Mouse (Mus musculus): ENCODE measurements around the gene Rbp7. TPM values are rescaled to one million over a fixed set of nuclear protein-coding genes. Genes with fewer than 3 reads are reported as not detected.

Gene Rbp7
- not detected in 2 replicates for polyA plus RNA-seq (2016; fragmentation: Nextera tagmentation; extraction: Ambion mirVana)

DNA sequence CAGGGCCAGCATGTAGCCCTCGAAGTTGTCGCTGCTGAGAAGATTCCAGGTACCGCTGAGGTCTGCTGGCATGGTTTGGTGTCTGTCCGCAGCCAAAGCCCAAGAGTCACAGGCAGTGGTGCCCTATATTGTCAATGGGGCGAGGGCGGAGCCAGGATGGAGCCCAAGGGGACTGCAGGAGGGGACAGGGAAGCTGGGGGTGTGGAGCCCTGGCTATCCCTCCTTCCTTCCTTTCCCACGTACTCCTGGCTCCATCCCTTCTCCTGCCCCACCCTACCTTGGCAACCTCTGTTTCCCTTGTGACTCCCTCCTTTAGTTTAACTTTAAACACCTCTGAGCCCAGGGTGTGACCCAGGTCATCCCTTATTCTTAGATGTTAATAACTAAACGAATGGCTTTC, at the start of gene Rbp7:
Gene Rbp7, minus strand, starts transcription at position 100 of the 400 bp plus-strand sequence.
- WGBS = 57% methylated on average over 8 of the region's 8 CpGs
- no peak within 1 kb of the TSS for H3K4me3 ChIP-seq
- H3K36me3 ChIP-seq (replicated peaks) = no peaks in the 10 kb centered on the region
- H3K4me1 ChIP-seq = no peaks in the 10 kb centered on the region
- H3K27me3 ChIP-seq (ENCODE audit: poor library complexity, severe bottlenecking) = no peaks in the 10 kb centered on the region
- DNase-seq (ENCODE audit: extremely low spot score, low spot score) = no peak
- no peak within 1 kb of the TSS for H3K27ac ChIP-seq
- H3K9me3 ChIP-seq = no peaks in the 10 kb centered on the region; the same call in 1 of the 2 replicates

DNA sequence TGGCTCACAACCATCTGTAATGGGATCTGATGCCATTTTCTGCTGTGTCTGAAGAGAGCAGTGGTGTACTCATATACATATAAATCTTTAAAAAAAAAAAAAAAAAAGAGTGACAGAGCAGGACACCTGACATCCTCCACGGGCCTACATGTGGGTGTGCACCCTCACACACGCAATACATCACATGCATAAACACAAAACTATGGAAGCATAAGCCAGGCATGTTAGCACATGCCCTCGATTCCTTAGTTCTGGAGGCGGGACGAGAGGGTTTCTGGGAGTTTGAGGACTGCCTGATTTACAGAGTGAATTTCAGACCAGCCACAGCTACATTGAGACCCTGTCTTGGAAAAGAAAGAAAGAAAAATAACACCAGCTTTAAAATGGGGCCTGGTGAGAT, 49.6 kb upstream of the Rbp7 start:
- peaks cover 37% of the 10 kb centered on the region for H3K36me3 ChIP-seq (replicated peaks)
- no peak for DNase-seq (ENCODE audit: extremely low spot score, low spot score)
- H3K4me1 ChIP-seq = peaks cover 22% of the 10 kb centered on the region
- H3K4me3 ChIP-seq = peak overlapping the region; percentile 6; the same call in 1 of the 2 replicates
- H3K9me3 ChIP-seq = no peaks in the 10 kb centered on the region
- 78% methylated on average over 5 of the region's 5 CpGs for WGBS
- H3K27me3 ChIP-seq (ENCODE audit: poor library complexity, severe bottlenecking) = 0 out of 2 replicates have a peak, but pooled peaks cover 7% of the 10 kb centered on the region
- peak overlapping the region; percentile 81 for H3K27ac ChIP-seq

- Histone ChIP-seq H3K4me1 (peaks cover 42% of the 10 kb centered on the region), H3K4me3 (no peak overlapping the region), H3K27ac (no peak overlapping the region), H3K27me3 (ENCODE audit: poor library complexity, severe bottlenecking) (no peaks in the 10 kb centered on the region), H3K36me3 (replicated peaks) (peaks cover 79% of the 10 kb centered on the region), H3K9me3 (no peaks in the 10 kb centered on the region)
- no peak for DNase-seq (ENCODE audit: extremely low spot score, low spot score)
- WGBS = 91% methylated on average over 5 of the region's 5 CpGs
Measured at GRCm38 (mm10) chr4:149499790-149500189, 45.0 kb upstream of the Rbp7 start.

DNA sequence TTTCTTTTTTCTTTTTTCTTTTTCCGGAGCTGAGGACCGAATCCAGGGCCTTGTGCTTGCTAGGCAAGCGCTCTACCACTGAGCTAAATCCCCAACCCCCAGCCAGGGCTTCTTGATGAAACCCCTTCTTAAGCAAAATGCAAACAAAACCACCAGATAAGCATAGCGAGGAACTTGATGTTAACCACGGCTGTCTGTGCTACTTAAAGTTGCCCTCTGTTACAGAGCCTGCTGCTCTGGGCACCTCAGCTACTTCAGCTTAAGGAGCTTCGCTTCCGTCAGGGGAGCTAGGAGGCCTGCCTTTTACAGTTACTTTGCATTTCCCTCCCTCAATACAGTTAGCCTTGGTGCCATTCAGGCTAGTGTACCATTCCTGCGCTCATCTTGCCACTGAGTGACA, 44.1 kb upstream of the Rbp7 start:
- 75% methylated on average over 8 of the region's 8 CpGs for WGBS
- H3K4me1 ChIP-seq = peaks cover 33% of the 10 kb centered on the region
- no peak for DNase-seq (ENCODE audit: extremely low spot score, low spot score)
- H3K27me3 ChIP-seq (ENCODE audit: poor library complexity, severe bottlenecking) = no peaks in the 10 kb centered on the region
- H3K9me3 ChIP-seq = no peaks in the 10 kb centered on the region
- peaks cover 88% of the 10 kb centered on the region for H3K36me3 ChIP-seq (replicated peaks)
- no peak overlapping the region for H3K27ac ChIP-seq
- no peak overlapping the region for H3K4me3 ChIP-seq

DNA sequence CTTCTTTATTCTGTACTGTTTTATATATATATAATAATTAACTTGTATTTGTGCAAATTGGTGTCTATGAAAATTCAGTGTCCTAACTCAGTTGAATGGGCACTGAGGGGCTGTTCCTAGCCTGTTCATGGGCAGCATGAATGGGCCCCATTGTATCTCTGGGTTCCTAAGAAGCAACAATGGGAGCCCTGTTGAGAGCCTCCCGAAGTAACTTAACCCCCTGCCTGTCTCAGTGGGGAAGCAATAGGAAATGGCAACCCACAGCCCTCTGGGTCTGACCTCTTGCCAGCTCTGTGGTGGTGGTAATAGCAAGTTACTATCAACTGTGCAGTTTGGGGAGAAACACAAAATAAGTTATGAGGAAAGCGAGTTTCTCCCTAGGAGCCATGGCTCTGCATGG, 41.8 kb upstream of the Rbp7 start:
- Histone ChIP-seq H3K27me3 (ENCODE audit: poor library complexity, severe bottlenecking) (no peaks in the 10 kb centered on the region), H3K4me1 (peaks cover 35% of the 10 kb centered on the region), H3K36me3 (replicated peaks) (peaks cover 96% of the 10 kb centered on the region), H3K4me3 (no peak overlapping the region), H3K27ac (peak overlapping the region; percentile 81), H3K9me3 (no peaks in the 10 kb centered on the region)
- DNase-seq (ENCODE audit: extremely low spot score, low spot score) = peak; percentile 45
- WGBS = 13% methylated on average over 2 of the region's 2 CpGs

- H3K36me3 ChIP-seq (replicated peaks) = peaks cover 93% of the 10 kb centered on the region
- H3K9me3 ChIP-seq = no peaks in the 10 kb centered on the region
- DNase-seq (ENCODE audit: extremely low spot score, low spot score) = no peak
- no peaks in the 10 kb centered on the region for H3K27me3 ChIP-seq (ENCODE audit: poor library complexity, severe bottlenecking)
- peaks cover 24% of the 10 kb centered on the region for H3K4me1 ChIP-seq
- H3K4me3 ChIP-seq = no peak overlapping the region
- 98% methylated on average over 3 of the region's 3 CpGs for WGBS
- H3K27ac ChIP-seq = no peak overlapping the region
Measured at GRCm38 (mm10) chr4:149491151-149491550, 36.4 kb upstream of the Rbp7 start.

DNA sequence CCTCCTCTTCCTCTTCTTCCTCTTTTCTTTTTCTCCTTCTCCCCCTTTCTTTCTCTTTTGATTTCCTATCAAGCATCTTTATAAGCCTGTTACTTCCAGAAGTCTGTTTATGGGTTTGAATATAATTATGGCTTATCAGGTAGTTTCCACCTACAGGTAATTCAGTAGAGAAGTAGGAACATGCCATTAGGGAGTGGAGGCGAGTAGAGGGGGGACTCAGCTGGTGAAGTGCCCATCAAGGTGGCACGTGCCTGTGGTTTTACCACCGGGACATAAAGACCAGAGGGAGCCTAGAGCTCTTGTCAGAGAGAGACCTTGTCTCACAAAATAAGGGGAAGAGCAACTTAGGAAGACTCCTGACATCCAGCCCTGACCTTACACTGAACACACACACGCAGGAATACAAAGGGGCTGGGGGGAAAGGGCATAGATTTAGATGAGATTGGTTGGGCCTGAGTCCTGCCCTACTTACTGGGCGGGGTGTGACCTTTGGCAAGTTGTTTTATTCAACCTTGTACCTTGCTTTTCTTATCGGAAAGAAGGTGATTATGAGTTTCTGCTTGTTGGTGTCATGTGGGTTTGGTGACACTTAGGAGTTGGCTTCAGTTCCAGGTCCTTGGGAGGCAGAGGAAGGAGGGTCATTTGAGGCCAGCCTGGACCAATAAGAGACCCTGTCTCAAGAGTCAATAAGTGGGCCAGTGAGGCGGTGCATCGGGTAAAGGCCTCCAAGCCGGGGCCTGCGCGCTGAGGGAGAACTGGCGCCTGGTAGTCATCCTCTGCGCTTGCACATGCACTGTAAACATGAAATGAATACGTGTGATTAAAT, 34.9 kb upstream of the Rbp7 start:
- H3K4me3 ChIP-seq = no peak overlapping the region
- H3K27me3 ChIP-seq (ENCODE audit: poor library complexity, severe bottlenecking) = no peaks in the 10 kb centered on the region
- H3K27ac ChIP-seq = no peak overlapping the region
- H3K36me3 ChIP-seq (replicated peaks) = peaks cover 80% of the 10 kb centered on the region
- DNase-seq (ENCODE audit: extremely low spot score, low spot score) = no peak
- H3K4me1 ChIP-seq = peaks cover 23% of the 10 kb centered on the region
- 95% methylated on average over 14 of the region's 14 CpGs for WGBS
- no peaks in the 10 kb centered on the region for H3K9me3 ChIP-seq

DNA sequence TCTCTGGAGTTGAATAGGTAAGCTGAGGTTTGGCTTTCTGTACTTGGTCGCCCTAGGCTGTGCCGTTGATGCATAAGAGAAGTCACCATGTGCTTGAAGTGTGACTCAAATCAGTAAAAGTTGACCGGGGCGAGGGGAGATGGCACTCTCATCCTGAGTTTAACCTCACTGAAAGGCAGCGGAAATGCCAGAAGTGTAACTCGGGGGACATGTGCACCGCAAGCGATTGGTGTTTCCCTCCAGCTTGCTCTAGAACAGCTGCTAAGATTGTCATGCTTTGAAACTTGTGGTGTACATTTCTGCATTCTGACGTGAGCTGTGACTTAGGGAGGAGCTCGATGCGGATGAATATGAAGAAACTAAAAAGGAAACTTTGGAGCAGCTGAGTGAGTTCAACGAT, 33.0 kb upstream of the Rbp7 start:
- H3K4me1 ChIP-seq = peaks cover 26% of the 10 kb centered on the region
- H3K9me3 ChIP-seq = no peaks in the 10 kb centered on the region
- H3K4me3 ChIP-seq = no peak overlapping the region
- no peak overlapping the region for H3K27ac ChIP-seq
- H3K27me3 ChIP-seq (ENCODE audit: poor library complexity, severe bottlenecking) = no peaks in the 10 kb centered on the region
- 93% methylated on average over 12 of the region's 12 CpGs for WGBS
- DNase-seq (ENCODE audit: extremely low spot score, low spot score) = no peak
- H3K36me3 ChIP-seq (replicated peaks) = peaks cover 61% of the 10 kb centered on the region

DNA sequence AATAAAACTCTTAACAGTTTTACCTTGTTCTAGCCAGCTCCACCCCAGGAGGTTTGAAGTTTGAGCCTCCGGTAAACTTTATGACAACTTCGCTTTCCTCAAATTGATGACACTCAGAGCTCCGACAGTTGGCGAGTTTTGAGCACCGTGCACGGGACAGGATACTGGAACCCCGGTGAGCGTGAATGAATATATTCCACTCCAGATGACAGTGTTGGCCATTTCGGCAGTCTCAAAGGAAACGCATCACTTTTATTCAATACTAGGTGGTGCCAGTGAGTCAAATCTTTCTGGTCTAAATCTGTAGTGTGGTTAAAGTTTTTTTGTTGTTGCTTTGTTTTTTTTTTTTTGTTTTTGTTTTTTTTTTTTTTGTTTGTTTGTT, 31.0 kb upstream of the Rbp7 start:
- Histone ChIP-seq H3K36me3 (replicated peaks) (peaks cover 42% of the 10 kb centered on the region), H3K27ac (peak overlapping the region; percentile 91), H3K4me3 (peak overlapping the region; percentile 84), H3K4me1 (peaks cover 26% of the 10 kb centered on the region), H3K27me3 (ENCODE audit: poor library complexity, severe bottlenecking) (no peaks in the 10 kb centered on the region), H3K9me3 (no peaks in the 10 kb centered on the region)
- peak; percentile 27 for DNase-seq (ENCODE audit: extremely low spot score, low spot score)
- WGBS = 2% methylated on average over 10 of the region's 10 CpGs

GRCm38 (mm10) chr4:149485053-149485824, 30.5 kb upstream of the Rbp7 start, which contains the start of the genes Nmnat1 and Lzic:
Nmnat1 (minus strand) TSS chr4:149485202.
Lzic (plus strand) TSS chr4:149485229.
- Histone ChIP-seq H3K27ac (peak within 1 kb of the TSS; percentile 91), H3K9me3 (no peaks in the 10 kb centered on the region), H3K4me1 (peaks cover 26% of the 10 kb centered on the region), H3K36me3 (replicated peaks) (peaks cover 37% of the 10 kb centered on the region), H3K27me3 (ENCODE audit: poor library complexity, severe bottlenecking) (no peaks in the 10 kb centered on the region), H3K4me3 (peak within 1 kb of the TSS; percentile 84)
- DNase-seq (ENCODE audit: extremely low spot score, low spot score) = peak; percentile 98
- under 1% methylated on average over 60 of the region's 60 CpGs for WGBS

- WGBS = 62% methylated on average over 3 of the region's 3 CpGs
- peak overlapping the region; percentile 91 for H3K27ac ChIP-seq
- DNase-seq (ENCODE audit: extremely low spot score, low spot score) = no peak
- peaks cover 26% of the 10 kb centered on the region for H3K4me1 ChIP-seq
- H3K27me3 ChIP-seq (ENCODE audit: poor library complexity, severe bottlenecking) = no peaks in the 10 kb centered on the region
- no peaks in the 10 kb centered on the region for H3K9me3 ChIP-seq
- peak overlapping the region; percentile 84 for H3K4me3 ChIP-seq
- peaks cover 31% of the 10 kb centered on the region for H3K36me3 ChIP-seq (replicated peaks)
Measured at GRCm38 (mm10) chr4:149484566-149484965, 29.8 kb upstream of the Rbp7 start.

- Histone ChIP-seq H3K9me3 (no peaks in the 10 kb centered on the region), H3K4me3 (no peak within 1 kb of the TSS), H3K36me3 (replicated peaks) (peaks cover 29% of the 10 kb centered on the region), H3K4me1 (no peaks in the 10 kb centered on the region), H3K27ac (no peak within 1 kb of the TSS), H3K27me3 (ENCODE audit: poor library complexity, severe bottlenecking) (no peaks in the 10 kb centered on the region)
- DNase-seq (ENCODE audit: extremely low spot score, low spot score) = no peak
- 82% methylated on average over 11 of the region's 11 CpGs for WGBS
Measured at GRCm38 (mm10) chr4:149477078-149477477, 22.3 kb upstream of the Rbp7 start, which contains the start of gene Tmem274. Tmem274 (plus strand) TSS chr4:149477378.

- no peaks in the 10 kb centered on the region for H3K4me1 ChIP-seq
- H3K36me3 ChIP-seq (replicated peaks) = peaks cover 43% of the 10 kb centered on the region
- no peak for DNase-seq (ENCODE audit: extremely low spot score, low spot score)
- no peaks in the 10 kb centered on the region for H3K9me3 ChIP-seq
- 89% methylated on average over 7 of the region's 7 CpGs for WGBS
- no peaks in the 10 kb centered on the region for H3K27me3 ChIP-seq (ENCODE audit: poor library complexity, severe bottlenecking)
- no peak overlapping the region for H3K27ac ChIP-seq
- H3K4me3 ChIP-seq = no peak overlapping the region
Measured at GRCm38 (mm10) chr4:149475096-149475495, 20.3 kb upstream of the Rbp7 start.

Data from forebrain, embryonic 10.5 days (tissue).